Mouse (Mus musculus) ES-E14 (cell line): Measurements from ENCODE around the gene Itsn2.

Experiments used
- CHD2 ChIP-seq: IDR thresholded peaks from 2 replicates; pipeline ENCODE4 v1.6.1; 2014; ENCODE audit warnings: mild to moderate bottlenecking, low read depth, low read length, inconsistent platforms
- HCFC1 ChIP-seq: IDR thresholded peaks from 2 replicates; pipeline ENCODE4 v1.6.1; 2012; ENCODE audit warnings: low read length, inconsistent platforms, borderline replicate concordance; ENCODE audit not compliant: insufficient read depth

DNA sequence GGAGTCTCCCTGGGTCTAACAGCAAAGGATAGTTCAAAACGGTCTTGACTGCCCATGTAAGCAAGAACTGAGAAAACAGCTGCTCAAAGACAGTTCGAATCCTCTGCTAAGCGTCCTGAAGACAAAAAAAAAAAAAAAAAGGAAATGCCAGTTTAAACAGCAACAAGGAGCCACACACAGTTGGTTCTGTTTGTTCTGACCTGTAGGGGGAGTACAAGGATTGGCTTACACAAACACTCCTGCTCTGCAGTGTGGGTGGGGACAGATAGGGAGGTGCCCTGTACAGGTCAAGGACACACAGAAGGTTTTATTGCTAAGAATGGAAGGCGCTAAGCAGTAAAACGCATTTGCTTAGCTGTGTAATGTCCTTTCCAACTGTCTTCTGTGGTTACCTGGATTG is 20.6 kb upstream of the Itsn2 start:
- no peak for TF ChIP-seq HCFC1
- no peak for TF ChIP-seq CHD2
